Mouse (Mus musculus) layer of hippocampus, adult 9-11 months (tissue): Measurements from ENCODE around the gene Cnga3.

Experiments
- DNase-seq: peaks from one replicate; pipeline ENCODE4 v3.0.0; 2022

Gene Cnga3

DNA sequence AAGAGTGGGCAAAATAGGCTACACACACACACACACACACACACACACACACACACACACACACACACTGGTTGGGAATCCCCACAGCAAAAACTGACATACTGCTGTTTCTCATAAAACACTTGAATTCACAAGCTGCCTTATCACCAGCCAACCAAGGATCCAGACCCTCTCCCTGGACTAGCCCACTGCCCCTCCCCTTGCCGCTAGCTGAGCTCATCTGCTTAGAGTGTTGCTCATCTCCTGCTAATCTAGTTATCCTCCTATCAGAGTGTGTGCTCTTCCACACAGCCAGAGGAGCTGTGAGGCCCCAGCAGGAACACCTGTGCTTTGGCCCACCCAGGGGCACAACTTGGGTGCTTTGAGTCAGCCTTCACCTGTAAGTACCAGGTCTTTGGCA, at the start of gene Cnga3:
Cnga3 (plus strand) TSS at position 291 of the 400 bp plus-strand sequence.
- no peak for DNase-seq

DNA sequence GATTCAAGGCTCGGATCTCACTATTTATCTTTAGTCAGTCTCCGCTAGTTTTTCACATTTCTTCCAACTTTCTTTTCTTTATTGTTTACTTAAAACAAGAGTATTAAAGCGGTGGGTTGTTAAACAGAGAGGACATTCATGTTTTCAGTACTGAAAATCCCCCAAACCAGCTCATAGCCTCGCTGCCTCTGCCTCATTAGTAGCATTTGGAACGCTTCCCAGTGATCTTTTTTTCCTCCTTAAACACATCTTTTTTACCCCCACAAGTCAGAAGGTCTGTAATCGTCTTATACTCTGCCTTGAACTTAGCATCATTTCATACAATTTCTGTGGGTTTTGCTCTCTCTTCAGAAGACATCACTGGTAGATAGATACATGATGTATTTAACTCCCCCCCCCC, 48.2 kb upstream of the Cnga3 start:
- DNase-seq: no peak

DNA sequence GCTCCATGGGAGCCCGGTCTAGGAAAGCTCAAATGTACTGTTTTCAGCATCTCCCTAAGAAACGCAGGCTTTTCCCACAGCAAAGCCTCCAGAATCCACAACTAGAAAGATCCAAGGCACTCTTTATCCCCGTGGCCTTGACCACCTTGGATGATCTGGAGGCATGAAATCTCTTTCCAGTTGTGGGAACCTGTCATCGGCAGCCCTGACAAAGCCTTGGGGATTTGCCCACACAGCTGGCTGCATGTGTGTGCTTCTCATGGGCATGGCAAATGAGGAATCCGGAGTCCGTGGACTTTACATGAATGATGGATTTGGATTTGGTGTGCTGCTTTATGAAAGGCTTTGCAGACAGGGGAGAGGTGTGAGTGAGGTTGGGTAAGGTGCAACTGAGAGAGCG, 46.3 kb upstream of the Cnga3 start:
- DNase-seq: no peak

DNA sequence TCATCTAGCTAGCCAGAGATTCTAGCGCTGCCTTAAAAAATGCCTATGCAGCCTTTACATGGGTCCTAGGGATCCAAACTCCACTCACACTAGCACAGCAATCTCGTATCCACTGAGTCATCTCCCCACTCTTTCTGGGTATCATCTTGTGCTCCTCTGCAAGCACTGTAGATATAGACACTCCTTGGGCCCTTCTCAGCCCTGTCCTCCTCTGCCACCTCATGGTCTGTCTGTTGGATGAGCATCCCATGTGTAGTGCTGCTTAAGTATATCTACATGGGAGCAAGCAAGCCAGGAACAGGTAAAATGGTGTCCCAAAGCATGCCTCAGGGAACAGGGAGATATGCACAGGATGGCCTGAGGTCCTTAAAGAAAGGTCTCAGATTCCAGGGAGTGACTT, 36.4 kb upstream of the Cnga3 start:
- DNase-seq: no peak

DNA sequence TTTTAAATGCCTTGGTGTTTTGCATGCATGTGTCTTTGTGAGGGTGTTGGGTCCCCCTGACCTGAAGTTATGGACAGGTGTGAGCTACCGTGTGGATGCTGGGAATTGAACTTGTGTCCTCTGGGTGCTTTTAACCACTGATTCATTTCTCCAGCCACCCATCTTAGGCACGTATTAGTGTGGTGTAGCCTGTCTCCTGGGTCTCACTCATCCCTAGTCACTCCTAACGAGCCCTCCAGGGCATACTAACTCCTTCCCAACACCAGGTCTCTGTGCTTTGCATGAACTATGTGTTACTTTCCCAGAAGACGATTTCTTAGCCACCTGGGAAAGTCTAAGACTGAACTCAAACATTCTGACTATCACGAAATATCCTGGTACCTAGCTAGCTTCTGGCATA, 34.4 kb upstream of the Cnga3 start:
- no peak for DNase-seq

DNA sequence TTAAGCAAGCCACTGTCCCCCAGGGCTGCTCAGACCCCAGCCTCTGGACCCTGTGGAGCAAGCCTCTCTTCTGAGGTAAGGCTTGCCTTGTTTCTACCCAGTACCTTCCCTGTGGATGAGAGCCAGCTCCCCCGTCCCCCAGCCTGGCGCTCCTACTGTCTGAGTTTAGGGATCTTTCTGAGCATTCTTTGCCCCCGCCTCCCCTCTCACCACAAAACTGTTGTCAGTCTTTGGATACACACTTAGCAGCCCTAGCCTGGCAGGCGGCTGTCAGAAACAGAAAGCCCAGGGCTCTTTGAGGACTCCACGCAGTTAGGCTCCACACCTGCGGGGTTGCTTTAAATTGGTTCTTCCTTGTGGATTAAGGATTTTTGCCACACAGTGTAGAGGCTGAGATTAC, 27.2 kb upstream of the Cnga3 start:
- DNase-seq: no peak

DNA sequence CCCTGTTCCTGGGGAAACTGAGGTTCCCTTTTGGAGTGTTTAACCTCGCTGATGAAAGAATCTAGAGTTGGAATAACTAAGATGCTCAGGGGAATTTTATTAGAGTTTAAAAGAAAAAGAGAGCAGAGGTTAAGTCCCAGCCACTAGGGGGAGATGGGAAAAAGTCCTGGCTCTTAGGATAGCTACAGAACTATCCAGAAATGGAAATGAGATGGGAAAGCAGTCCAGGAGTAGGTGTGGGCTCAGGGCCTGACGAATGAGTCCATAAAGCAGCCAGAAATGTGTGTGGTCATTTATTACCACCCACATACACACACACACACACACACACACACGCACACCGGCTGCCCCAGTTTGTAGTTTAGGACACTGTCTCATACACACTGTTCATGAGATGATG, 19.6 kb upstream of the Cnga3 start:
- no peak for DNase-seq

DNA sequence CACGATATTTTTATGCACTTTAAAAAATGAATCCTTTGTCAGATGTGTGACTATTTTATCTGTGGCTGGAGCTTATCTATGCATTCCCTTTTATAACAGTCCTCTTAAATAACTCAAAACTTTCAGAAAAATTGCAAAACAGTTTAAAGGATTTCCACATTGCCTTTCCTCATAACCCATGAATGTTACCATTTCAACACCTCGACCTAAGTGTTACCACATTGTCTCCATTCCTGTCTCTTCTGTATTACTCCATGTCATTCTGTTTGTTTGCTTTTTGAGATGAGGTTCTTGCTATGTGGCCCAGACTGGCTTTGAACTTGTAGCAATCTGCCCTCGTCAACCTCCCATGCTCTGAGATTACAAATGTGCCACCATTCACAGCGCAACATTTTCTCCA, 12.8 kb upstream of the Cnga3 start:
- DNase-seq: no peak

DNA sequence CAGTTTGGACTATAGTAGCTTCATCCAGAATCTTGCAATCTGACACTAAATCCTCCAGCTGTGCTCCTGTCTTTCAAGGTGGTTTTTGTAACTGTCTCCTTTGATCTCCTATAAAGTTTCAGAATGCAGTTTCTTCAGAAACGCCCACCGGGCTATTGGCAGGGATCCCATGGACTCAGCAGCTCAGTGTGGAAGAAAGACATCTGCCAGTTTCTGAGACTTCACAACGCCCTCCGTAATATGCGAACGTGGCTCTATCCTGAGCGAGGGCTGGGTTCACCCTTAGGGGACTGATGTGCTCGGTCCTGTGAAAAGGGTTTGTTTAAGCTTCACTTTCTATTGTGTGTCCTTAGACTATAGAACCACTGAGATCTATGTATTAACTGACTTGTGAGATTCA, 6.5 kb upstream of the Cnga3 start:
- peak; percentile 25 for DNase-seq

DNA sequence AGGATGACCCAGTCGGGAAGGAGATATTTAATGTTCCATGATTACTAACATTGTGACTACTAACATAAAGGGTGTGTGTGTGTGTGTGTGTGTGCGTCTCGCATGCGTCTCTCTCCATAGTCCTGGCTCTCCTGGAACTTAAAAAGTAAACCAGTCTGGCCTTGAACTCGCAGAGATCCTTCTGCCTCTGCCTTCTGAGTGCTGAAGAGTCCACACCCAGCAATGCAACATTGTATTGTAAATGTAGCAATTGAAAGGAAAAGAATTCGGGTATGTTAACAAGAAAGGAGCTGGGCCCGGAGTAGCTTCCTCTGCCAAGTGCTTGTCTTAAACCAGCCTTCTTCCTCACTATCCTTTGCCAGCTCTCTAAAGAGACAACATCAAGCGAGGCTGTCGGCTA, 1.9 kb upstream of the Cnga3 start:
- DNase-seq: no peak

DNA sequence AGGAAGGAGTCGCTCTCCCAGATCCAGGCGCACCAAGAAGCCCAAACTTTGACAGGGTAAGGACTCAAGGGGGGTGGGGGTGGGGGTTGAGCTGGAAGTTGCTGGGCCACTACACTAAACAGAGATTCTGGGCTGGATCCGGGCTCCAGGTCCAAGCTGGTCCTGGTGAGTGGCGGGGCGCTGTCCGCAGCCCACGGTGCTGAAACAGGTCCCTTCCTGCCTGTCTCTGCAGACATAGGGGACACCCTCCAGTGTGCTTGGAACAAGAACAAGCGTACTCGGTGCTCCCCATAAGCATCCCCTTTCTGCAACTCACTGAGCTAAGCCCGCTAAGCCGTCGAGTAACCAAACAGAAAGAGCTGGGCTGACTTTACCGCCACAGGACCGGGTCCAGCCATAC, 4.2 kb downstream of the Cnga3 start:
- no peak for DNase-seq

DNA sequence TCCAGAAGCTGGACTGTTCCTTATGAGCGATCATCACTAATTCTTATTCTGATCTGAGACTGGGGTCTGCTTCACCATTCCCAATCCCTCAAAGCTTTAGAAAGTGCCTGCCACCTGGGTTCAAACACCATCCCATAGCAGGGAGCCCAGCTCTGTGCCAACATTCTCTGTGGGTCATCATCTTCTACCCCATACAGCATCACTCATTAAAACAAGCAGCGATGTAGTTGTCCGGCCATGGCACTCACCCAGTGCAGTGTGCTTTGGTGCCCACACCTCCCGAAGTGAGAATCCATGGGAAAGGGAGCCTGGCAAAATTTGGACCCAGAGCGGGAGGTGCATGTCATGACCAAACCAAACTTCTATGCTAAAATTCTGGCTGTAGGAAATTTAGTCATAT, 5.4 kb downstream of the Cnga3 start:
- no peak for DNase-seq

DNA sequence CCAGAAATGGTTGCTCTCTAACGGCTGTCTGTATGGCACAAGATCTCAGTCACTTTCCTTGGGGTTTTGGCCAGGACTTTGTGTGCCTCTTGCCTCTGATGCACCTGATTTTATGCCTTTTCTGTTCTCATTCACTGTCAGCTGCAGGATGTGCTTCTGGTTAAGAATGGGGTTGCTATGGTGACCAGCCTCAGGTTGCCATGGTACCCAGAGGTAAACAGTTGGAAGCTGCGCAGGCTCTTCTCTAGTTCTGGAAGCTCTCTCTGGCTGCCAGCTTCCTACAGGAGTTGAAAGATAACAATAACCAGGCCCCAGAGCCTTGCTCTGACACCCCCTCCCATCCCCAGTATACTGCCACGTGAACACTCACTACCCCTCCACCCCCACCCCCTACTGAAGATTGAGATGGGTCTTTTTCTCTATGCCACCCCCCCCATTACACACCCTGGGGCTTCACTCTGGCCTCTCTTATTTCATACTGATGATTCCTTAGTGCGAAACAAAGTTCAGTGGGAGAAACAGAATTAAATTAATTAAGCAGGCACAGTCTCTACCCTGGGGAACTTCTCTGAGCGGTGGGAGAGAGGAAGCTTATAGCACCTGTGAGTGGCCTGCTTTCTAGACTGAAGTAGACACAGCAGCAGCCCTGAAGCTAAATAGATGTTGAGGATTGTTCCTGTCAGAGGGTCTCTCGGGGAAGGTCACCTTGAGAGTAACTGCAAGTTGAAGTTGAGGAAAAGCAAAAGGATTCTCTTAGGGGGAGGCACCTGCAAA, 6.1 kb downstream of the Cnga3 start:
- peak; percentile 94 for DNase-seq

DNA sequence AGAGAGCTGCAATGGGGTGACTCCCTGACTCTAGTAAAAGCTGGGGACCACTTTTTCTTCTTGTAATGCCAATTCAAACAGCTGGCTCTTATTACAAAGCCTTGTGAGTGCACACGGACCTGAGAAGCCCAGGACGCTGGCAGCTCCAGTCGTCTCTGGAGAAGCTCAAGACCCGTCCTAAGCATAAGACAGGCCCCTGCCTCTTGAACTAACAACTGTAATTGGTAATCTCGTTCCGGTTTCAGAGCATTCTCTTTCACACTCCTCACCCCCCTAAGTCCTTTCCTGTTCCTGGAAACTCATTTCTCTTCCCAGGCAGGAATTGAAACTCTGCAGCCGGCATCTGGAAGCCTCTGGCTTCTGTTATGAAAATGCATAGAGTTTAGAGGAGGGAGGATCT, 7.8 kb downstream of the Cnga3 start:
- no peak for DNase-seq

DNA sequence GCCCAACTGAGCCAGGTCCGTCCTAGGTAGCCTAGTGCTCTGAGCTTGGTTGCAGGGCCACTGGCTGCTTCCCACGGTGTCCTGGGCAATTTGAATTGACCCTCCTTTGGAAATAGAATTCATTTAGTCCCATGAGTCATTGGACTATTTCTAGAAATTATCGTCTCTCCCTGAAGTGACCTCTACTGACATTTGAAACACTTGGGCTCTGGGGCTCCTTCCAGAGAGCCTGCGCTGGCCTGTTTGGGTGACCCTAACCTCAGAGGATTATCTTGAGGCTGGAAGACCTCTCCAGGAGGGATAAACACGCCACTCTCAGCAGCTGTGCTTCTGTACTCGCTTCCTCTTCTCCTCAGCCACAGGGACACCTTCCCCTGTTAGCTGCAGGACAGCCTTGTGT, 16.2 kb downstream of the Cnga3 start:
- DNase-seq: no peak

DNA sequence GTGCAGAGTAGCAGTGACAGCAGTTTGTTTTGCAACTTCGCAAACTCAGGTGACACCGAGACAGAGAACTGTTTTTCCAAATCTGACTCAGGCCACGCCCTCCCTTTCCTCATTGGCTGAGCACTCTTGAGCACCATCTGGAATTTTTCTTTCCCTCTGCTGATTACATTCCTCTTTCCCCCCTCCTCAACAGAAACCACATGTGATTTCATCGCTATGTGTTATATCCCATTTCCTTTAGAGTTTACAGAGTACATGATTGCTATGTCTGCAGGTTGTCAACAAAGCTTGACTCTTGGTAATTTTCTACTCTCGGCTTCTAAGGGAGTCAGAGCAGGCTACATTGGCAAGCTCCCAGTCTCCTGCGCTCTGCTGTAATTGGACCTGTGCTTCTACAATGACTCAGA, 17.1 kb downstream of the Cnga3 start:
- peak; percentile 32 for DNase-seq

DNA sequence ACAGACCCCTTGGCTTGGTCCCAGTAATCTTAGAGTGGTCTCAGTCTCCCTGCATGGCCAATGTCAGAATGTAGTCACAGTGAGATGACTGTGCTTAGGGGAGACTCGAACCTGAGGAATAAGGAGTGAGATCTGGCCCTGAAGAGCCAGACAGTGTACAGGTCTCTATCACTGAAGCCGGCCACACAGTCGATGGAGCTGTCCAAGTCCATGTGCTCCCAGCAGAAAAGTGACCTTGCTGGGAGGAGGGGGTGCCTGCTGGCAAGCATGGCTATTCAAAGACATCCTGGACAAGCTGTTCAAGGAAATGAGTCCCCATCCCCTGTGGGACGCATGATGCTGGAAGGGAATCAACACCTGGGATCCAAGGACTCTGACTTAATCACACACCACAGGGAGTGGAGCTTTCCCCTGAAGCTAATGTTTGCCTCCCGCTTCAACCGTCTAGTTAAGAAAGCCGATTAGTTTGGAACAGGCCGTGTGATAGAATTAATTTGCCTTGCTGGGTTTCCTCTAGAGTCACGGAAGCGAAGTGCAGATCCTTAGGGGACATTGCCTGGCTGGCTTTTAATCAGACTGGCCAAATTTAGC, 24.9 kb downstream of the Cnga3 start:
- DNase-seq: no peak

DNA sequence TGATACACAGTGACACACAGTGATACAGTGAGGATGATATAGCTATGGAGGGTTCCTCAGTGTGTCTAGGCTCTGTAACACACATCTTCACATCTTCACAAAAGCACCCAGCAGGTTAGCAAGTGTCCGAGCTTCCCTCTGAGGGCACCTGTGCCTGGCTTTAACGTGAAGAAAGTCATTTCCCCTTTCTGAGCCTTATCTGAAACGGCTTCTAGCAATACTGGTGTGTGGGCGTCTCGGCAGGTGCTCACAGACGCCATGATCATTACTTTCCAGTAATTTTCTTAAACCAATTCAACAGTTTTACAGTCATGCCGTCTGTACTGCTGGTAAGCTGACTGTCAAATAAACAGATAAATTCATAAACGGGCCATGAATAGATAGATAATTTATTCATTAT, 28.0 kb downstream of the Cnga3 start:
- DNase-seq: no peak

DNA sequence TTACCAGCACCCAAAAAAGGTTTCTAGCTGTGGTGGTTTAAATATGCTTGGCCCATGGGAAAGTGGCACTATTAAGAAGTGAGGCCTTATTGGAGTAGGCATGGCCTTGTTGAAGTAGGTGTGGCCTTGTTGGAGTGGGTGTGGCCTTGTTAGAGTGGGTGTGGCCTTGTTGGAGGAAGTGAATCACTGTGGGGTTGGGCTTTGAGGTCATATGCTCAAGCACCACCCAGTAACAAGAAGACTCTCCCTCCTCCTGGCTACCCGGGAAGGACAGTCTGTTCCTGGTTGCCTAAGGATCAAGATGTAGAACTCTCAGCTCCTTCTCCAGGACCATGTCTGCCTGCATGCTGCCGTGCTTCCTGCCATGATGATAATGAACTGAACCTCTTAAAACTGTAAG, 32.2 kb downstream of the Cnga3 start:
- DNase-seq: no peak

DNA sequence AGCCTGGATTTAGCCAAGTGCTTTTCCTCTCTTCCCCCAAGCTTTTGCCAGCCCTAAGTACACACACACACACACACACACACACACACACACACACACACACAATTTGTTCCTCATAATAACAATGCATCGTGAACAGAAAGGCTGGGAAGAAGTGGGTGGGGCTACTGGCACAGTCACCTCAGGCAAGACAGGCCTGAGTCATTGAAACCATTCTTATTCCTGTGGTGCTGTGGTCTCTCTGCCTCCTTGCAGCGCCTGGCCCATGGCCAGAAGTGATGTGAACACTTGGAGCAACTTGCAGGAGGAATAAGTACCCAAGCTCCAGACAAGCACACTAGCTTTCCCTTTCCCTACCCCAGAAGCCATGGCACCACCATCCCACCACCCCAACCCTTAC, 34.2 kb downstream of the Cnga3 start:
- no peak for DNase-seq

DNA sequence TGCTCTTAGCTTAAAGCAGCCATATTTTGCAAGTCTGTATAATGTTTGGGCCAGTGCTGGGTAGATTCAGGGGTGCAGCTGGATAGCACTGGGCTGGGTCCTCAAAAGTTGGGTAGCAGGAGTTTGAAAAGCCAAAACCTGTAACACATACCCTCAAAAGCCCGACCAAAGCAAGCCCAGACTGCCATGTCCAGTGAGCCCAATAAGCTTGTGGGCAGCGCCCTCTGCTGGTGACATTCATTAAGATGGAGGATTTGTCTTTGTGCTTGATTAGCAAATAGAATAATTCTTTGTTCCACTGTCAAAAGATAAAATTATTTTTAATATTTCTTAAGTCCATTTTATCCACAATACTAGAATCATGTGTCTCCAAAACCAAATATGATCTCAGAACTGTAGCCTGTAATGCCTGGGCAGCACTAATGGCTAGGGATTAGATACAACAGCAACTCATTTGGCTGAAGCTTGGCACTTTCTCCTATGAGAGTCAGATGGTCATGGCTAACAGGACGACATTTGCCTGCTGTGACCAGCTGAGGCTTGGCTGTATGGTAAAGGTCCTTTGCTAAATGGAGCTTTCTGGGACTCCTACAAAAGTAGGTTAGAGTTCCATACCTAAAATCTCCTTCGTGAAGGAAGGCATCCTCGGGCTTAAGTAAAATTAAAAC, 36.5 kb downstream of the Cnga3 start:
- DNase-seq: peak; percentile 68

DNA sequence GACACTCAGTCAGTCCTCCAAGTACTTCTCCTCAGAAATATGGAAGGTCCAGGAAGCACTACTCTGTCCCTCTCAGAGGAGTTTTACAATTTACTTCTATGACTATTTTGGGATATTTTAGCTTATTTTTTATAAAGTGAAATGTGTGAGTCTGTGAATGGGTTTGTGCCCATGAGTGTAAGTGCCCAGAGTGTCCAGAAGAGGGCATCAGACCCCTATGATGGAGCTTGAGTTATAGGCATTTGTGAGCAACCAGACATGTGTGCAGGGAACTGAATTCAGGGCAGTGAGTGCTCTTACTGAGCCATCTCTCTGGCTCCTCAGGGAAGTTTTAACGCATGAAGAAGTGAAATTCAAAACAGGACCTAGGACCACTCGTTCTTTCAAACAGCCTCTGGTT, 44.2 kb downstream of the Cnga3 start:
- DNase-seq: no peak

DNA sequence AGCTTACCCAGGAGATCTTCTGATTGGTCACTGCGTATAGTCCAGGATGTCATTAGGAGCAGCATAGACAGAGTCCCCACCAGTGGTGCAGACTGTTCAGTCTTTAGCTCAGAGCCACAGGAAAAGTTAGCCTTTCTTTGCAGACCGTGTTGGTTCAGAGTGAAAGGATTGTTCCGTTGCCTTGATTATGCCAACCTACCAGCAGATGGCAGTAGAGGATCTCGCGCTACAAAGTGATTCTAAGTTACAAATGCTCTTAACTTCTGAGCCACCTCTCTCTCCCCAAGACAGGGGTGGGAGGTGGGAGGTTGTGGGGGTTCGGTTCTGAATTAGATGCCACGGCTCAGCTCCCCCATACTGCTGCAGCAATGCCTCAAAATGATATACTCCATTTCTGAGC, 58.2 kb downstream of the Cnga3 start:
- DNase-seq: peak; percentile 46

DNA sequence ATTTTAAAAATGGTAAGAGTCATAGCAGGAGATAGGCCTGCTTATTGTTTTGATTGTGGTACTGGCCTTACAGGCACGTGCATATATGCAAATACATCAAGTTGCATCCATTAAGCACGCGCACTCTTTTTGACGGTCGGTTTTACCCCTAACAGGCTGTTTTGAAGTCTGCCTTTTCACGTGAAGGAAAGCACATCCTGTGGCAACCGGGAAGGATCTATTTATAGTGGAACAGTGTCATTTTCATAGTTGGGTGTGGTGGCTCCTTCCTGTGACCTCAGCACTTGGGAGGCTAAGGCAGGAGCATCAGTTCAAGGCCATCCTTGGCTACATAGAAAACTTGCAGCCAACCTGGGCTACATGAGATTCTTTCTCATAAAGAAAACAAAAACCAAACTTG, 72.3 kb downstream of the Cnga3 start:
- no peak for DNase-seq

DNA sequence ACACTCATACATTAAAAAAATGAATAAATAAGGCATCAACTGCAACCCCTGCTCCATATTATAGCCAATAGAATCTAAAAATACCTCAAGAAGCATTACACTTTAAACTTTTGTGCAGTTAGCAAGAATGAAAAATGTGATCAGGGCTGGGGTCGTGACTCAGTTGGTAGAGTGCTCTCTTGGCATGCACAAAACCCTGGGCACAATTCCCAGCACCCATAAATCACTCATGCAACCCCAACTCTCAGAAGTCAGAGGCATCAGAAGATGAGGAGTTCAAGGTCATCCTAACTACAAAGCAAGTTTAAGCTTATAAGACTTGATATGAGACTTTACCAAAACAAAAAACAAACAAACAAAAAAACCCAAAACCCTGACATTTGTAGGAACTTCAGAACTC, 73.5 kb downstream of the Cnga3 start:
- no peak for DNase-seq
